Comparison of ENCODE assay signal across 22 mouse cellular contexts in the genomic region with DNA sequence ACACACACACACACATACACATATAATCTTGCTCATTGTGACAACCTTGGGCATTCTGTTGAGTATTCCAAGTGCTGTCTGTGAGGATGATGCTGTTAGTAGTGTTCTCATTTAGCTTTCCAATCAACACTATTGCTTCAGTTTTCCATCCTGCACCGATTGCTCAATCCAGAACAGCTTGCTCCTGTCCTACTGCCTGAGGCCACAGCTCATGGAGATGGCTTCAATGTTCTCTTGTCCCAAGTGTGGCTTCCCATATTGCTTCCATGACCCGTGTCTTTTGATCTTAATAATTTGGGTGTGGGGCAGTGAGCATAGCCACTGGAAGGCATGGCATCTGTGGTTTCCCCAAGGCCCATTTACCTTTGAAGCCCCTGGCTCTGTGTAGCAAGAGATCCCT.
DNase-seq lines count a peak whose midpoint lies in the region; ATAC-seq and TF ChIP-seq lines count a peak whose summit lies in the region.
"Had no signal": no experiment of that assay in that cellular context is flagged by ENCODE, and none has a peak within 500 bp of the region (broad histone marks: within the 10 kb centered on the region; RNA-seq: fewer than 3 reads in every experiment).

No protein-coding gene starts in this region.

- no peaks in the 10 kb centered on the region for H3K36me3 ChIP-seq in lung, postnatal 0 days (ENCODE audit: insufficient read depth, low read length)
- H3K36me3 ChIP-seq in kidney, embryonic 15.5 days = no peaks in the 10 kb centered on the region
- H3K36me3 ChIP-seq: G1E had no signal

- ATAC-seq in lung, postnatal 0 days = no peak
- ATAC-seq in kidney, embryonic 15.5 days (replicated peaks; ENCODE audit: low FRiP score) = no peak
- ATAC-seq: activated CD4-positive, CD25-positive, alpha-beta regulatory T cell, adult 4 months; CD4-positive, CD25-positive, alpha-beta regulatory T cell, adult 4 months; Patski had no signal

- no peak overlapping the region for H3K4me3 ChIP-seq in lung, postnatal 0 days (ENCODE audit: low read depth, low read length)
- H3K4me3 ChIP-seq in lung, adult 2 months (replicated peaks; ENCODE audit: extremely low read depth, low read depth, low read length) = no peak overlapping the region
- H3K4me3 ChIP-seq in kidney, embryonic 15.5 days (replicated peaks) = no peak overlapping the region

- no peaks in the 10 kb centered on the region for H3K27me3 ChIP-seq in lung, postnatal 0 days (replicated peaks; ENCODE audit: insufficient read depth, low read length)
- H3K27me3 ChIP-seq in kidney, embryonic 15.5 days = no peaks in the 10 kb centered on the region
- H3K27me3 ChIP-seq: CH12.LX had no signal

- TF ChIP-seq EP300 in lung, postnatal 0 days (IDR thresholded peaks at IDR 0.05) = no peak

- no peaks in the 10 kb centered on the region for H3K4me1 ChIP-seq in lung, postnatal 0 days (ENCODE audit: insufficient read depth, low read depth, low read length)
- H3K4me1 ChIP-seq in lung, adult 2 months (ENCODE audit: control insufficient read depth, insufficient read depth, low read length) = no peaks in the 10 kb centered on the region
- no peaks in the 10 kb centered on the region for H3K4me1 ChIP-seq in kidney, embryonic 15.5 days

- H3K9me3 ChIP-seq in lung, postnatal 0 days (ENCODE audit: low read length) = no peaks in the 10 kb centered on the region
- no peaks in the 10 kb centered on the region for H3K9me3 ChIP-seq in kidney, embryonic 15.5 days (replicated peaks)

- H3K9ac ChIP-seq in lung, postnatal 0 days (replicated peaks; ENCODE audit: low read depth) = no peak overlapping the region
- no peak overlapping the region for H3K9ac ChIP-seq in kidney, embryonic 15.5 days

- no peak for TF ChIP-seq POLR2A in lung, adult 2 months (IDR thresholded peaks at IDR 0.05; ENCODE audit: borderline replicate concordance, extremely low read depth, low read depth, low read length)

- DNase-seq in heart, adult 11 months = peak; percentile 82
- no peak for DNase-seq in heart, postnatal 10 days
- peak; percentile 22 for DNase-seq in lung, postnatal 0 days (ENCODE audit: low spot score)
- no peak for DNase-seq in lung, adult 2 months
- DNase-seq in fat pad, adult 2 months (ENCODE audit: extremely low read depth, low read depth, low spot score) = peak; percentile 62
- peak; percentile 57 for DNase-seq in gonadal fat pad, adult 2 months (ENCODE audit: low read depth)
- no peak for DNase-seq in ovary, postnatal 14 days (ENCODE audit: low spot score)
- DNase-seq: adrenal gland, adult 2 months; adrenal gland, adult 8-10 months; adrenal gland, postnatal 10 days; adrenal gland, postnatal 14 days; adrenal gland, postnatal 25 days; adrenal gland, postnatal 36 days; B cell, adult 2 months; cerebellum, adult 11 months; cerebellum, adult 11-12 months had no signal

- 83% methylated on average over 2 of the region's 2 CpGs for WGBS in lung, postnatal 0 days
- WGBS in lung, adult 2 months = 70% methylated on average over 2 of the region's 2 CpGs
- WGBS in kidney, embryonic 15.5 days = 82% methylated on average over 2 of the region's 2 CpGs

- intact Hi-C loops in heart, postnatal 10 days (cut with DNase I) = no loop called here

- no peak overlapping the region for H3K4me2 ChIP-seq in lung, postnatal 0 days (replicated peaks; ENCODE audit: low read depth, low read length)
- H3K4me2 ChIP-seq in kidney, embryonic 15.5 days = no peak overlapping the region

- TF ChIP-seq CTCF in lung, postnatal 0 days (IDR thresholded peaks at IDR 0.05) = no peak
- no peak for TF ChIP-seq CTCF in lung, adult 2 months (IDR thresholded peaks at IDR 0.05; ENCODE audit: insufficient read depth, low read length)

- H3K27ac ChIP-seq in lung, postnatal 0 days (ENCODE audit: low read length) = no peak overlapping the region
- no peak overlapping the region for H3K27ac ChIP-seq in kidney, embryonic 15.5 days

Comparison
In these comparisons a context has a peak if more than half of its experiments do, and no peak if none do; other contexts are left out.
1. DNase-seq: peak in heart, adult 11 months (single experiment), lung, postnatal 0 days (single experiment), fat pad, adult 2 months (single experiment) and gonadal fat pad, adult 2 months (single experiment); none in heart, postnatal 10 days (0 of 2), lung, adult 2 months (single experiment) and ovary, postnatal 14 days (single experiment).